Mouse (Mus musculus) lung, postnatal 0 days (tissue): ENCODE results near the gene Sorbs2.

Source experiments
- CTCF ChIP-seq: IDR thresholded peaks from 2 replicates; pipeline ENCODE4 v1.5.1; 2016; ENCODE audit warnings: antibody characterized with exemption, mild to moderate bottlenecking
- EP300 ChIP-seq: IDR thresholded peaks from 2 replicates; pipeline ENCODE4 v1.6.1; 2016; ENCODE audit warnings: antibody characterized with exemption, mild to moderate bottlenecking, control low read depth

GRCm38 (mm10) chr8:45508521-45509104 lies 1.0 kb downstream of the Sorbs2 start:
- TF ChIP-seq CTCF, result no peak
- TF ChIP-seq EP300, result no peak
